Mouse (Mus musculus) embryo, embryonic 11.5 days (tissue): Measurements from ENCODE around the gene Csnk2a1.
A peak's percentile ranks its signal among the peaks of the same experiment; 100 is the strongest.
"Not testable (repeated sequence)": the region's sequence is repeated elsewhere in the genome, so short reads cannot be mapped to it uniquely, and the experiment has no call there.

Experiments
- DNase-seq: peaks from one replicate; pipeline ENCODE4 v3.0.0-alpha.2; 2012; ENCODE audit warnings: low read depth, low spot score

Csnk2a1 gene

DNA sequence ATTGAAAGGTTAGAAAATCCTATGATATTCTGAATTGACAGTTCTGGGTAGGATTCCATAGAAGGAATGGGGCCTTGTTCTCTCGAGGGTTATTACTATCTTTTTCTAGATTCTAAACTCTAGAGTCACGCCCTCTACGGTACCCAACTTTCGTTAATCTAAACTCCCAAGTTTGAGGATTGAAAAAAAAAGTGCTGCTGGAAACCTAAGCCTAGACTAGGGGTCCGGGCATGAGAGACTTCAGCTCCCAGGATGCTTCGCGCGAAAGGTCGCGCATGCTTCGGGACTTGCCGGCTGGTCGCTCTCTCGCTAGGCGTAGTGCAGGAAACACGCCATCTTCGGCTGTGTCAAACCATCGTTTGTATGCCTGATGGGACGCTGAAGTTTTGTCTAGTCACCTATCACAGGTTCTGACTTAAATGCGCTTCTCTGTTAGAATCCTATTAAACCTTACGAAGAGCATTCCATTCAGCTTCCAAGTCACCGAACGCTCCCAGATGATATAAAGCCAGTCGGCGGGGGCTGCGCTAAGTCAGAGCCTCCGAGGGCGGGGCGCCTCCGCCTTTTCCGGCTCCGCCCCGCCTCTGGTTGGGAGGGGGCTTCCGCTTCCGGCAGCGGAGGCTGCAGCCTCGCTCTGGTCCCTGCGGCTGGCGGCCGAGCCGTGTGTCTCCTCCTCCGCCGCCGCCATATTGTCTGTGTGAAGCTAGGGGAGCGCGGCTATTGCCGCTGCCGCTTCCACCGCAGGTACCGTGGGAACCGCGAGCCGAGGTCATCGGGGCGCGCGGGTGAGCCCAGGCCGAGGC lies at the start of gene Csnk2a1:
TSS of gene Csnk2a1 (plus strand) at position 592 of the 803 bp plus-strand sequence.
- DNase-seq, result peak; percentile 86

- DNase-seq, result no peak
Observed at GRCm38 (mm10) chr2:152177162-152177805, 49.4 kb upstream of the Csnk2a1 start.

DNA sequence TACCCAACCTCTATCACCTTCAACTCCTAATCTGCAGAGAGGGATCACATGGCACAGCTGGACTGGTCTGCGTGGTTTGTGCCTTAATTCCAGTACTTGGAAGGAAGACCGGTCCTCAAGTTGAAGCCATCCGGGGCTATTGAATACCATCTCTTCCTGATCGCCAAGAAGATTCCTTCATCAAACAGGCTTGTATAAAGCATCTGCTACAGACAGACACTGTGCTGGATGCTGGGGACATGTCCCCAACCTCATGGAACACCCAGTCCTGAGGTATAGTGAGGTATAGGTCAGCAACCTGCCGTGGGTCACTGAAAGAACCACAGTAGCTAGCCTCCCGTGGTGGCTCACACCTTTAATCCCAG lies 48.9 kb upstream of the Csnk2a1 start:
- DNase-seq, result no peak

DNA sequence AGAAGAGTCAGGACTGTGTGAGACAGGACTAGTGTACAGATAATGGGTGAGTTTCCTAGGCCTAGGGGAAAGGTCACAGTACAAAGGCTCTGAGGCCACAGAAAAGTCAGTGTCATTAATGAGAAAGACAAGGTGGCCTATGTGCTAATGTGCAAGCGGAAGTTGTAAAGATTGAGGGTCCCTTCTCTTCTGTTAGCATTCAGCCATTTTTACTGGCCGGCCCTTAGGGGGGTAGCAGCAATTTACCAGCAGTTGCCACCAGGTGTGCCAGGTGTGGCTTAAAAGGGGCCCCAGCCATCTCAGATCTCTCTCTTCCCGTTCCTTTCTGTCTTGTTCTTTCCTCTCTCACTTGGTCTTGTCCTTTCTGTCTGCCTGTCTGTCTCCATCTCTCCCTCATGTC lies 48.3 kb upstream of the Csnk2a1 start:
- DNase-seq, result no peak

DNA sequence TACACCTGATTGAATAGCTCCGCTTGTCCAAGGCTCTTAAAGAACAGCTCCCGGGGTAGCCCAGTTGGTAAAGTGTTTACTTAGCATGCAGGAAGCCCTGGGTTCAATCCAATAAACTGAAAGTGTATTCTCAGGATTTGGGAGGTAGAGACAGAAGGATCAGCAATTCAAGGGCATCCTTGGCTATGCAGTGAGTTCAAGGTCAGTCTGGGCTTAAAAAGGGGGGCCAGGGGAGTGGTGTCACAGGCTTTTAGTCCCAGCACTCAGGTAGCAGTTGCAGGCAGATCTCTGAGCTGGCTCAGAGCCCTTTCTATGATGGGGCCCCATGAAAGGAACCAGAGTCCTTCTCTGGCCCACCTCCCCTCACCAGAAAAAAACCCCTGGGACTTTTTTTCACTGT lies 47.3 kb upstream of the Csnk2a1 start:
- no peak for DNase-seq

GRCm38 (mm10) chr2:152180323-152180722 lies 46.3 kb upstream of the Csnk2a1 start:
- no peak for DNase-seq

DNA sequence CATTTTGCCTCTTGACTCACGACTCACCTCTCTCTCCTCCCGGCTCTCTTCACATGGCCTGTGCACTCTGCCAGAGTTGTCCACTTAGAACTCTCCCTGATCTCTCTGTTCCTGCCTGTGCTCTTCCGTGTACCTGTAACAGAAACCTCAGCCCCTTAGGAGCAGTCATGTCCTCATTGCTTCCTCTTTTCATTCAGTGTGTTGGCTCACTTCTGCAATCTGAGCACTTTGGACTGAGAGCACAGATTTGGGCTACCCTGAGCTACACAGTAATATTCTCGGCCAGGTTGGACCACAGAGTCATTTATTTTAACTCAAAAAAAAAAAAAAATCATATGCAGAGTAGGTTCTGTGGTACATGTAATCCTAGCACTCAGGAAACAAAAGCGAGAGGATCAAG lies 39.5 kb upstream of the Csnk2a1 start:
- no peak for DNase-seq

- DNase-seq, result no peak
Observed at GRCm38 (mm10) chr2:152189213-152189612, 37.4 kb upstream of the Csnk2a1 start.

DNA sequence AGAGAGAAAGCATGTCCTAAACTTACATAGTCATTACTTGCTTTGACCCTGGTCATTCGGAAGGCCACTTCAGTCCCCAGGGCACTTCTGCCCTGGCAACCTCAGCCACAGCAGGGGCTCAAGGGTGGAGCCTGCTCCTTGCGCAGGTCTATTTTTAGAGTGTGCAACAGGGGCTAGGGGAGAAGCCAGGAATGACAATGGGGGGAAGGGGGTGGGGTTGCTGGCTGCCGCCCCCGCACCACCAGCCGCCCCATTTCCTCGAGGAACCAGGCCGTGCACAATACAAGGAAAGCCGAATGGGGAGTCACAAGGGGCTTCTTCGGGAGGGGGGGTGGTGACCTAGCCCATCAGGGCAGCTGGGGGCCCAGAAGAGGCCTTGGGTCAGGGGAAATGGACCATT lies 37.0 kb upstream of the Csnk2a1 start:
- no peak for DNase-seq

- no peak for DNase-seq
Observed at GRCm38 (mm10) chr2:152190161-152190560, 36.5 kb upstream of the Csnk2a1 start.

- no peak for DNase-seq
Observed at GRCm38 (mm10) chr2:152192591-152193345, 33.9 kb upstream of the Csnk2a1 start.

DNA sequence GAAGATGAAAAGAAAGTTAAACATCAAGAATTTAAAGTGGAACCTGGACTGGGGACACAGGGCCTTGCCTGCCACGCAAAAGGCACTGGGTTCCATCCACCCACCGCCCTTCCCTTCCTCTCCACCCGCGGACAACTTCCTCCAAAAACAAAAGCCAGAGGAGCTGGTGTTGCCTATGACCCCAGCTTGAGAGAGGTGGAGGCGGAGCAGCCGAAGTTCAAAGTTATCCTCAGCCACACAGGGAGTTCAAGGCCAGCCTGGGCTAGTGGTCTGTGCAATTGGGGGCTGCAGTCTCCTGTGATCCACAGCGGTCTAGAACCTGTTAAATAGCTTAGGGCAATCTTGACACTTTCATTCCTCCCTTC lies 33.3 kb upstream of the Csnk2a1 start:
- no peak for DNase-seq

DNA sequence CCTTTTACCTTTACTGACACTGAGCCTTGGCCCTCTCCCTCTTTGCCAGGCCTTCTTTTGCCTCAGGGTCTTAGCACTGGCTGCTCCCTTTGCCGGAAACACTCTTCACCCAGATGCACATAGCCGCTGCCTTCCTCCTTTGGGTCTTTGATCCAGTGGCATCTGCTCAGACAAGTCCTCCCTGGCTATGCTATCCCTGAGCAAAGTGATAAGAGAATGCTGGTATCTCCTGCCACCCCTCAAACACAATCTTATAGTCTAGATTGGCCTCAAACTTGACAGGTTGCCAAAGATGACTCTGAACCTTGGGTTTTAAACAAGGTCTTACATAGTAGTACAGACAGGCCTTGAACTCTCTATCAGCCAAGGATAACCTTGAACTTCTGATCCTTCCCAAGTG lies 32.1 kb upstream of the Csnk2a1 start:
- no peak for DNase-seq

- DNase-seq, result no peak
Observed at GRCm38 (mm10) chr2:152196896-152197295, 29.7 kb upstream of the Csnk2a1 start.

DNA sequence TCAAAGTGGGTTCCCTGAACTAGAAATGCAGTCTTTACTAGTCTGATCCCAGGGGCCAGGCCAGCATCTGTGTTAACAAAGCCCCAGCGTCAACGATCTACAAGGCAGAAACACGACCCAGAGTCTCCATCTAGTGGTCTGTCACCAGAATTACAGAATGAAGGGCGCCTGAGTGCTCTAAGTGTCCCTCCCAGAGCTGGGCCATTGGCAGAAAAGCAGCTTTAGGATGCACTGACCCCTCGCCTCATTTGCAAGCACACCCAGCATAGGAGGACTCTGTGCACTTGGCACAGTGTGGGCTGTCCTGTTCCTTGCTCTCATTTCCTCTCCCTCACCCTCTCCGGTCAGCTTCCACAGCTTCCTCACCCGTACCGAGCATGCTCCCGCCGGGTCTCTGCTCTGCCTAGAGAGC lies 29.3 kb upstream of the Csnk2a1 start:
- DNase-seq, result peak; percentile 79

DNA sequence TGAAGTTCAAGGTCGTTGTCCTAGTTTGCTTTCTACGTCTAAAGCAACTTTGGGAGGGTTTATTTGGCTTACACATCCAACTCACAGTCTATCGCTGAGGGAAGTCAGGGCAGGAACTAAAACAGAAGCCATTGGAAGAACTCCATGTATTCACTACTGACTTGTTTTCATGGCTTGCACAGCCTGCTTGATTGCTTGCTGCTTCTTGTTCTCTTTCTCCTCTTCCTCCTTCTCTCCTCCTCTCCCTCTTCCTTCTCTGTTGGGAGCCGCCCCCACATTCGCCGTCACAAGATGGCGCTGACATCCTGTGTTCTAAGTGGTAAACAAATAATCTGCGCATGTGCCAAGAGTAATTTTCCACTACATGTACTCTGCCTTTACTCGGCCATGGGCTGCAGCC lies 20.5 kb upstream of the Csnk2a1 start:
- DNase-seq, result not testable (repeated sequence)

DNA sequence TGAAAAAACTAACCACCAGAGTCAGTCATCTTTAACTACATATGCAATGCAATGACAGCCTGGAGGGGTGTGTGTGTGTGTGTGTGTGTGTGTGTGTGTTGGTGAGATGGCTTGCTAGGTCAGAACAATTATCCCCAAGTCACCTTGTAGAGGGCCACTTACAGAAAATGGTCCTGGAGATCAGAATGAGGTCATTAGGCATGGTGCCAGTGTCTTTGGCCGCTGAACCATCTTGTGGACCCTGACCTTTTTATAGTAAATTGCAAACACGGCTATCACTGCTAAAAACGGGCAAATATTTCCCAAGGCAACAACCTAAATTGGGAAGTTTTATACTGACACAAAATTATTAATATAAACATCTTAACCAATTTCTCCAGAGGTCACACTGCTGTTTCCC lies 14.8 kb upstream of the Csnk2a1 start:
- DNase-seq, result no peak

DNA sequence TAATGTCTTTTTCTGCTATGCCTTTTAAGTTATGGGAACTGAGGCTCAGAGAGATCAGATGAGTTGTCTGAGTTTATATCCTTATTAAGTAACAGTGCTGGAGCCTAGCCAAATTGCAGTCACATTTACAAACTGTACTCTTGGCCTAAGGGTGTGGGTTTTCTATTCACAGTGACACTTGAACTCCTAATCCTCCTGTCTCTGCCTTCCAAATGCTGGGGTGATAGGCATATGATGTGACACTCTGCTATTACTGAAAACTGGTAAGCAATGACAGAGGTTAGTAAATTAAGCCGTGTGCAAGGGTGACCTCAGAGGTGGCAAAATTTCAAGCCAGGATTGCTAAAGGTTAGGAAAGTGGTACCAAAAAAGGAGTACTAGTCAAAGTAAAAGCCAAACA lies 9.7 kb upstream of the Csnk2a1 start:
- no peak for DNase-seq

- DNase-seq, result no peak
Observed at GRCm38 (mm10) chr2:152223521-152224300, 2.9 kb upstream of the Csnk2a1 start.

DNA sequence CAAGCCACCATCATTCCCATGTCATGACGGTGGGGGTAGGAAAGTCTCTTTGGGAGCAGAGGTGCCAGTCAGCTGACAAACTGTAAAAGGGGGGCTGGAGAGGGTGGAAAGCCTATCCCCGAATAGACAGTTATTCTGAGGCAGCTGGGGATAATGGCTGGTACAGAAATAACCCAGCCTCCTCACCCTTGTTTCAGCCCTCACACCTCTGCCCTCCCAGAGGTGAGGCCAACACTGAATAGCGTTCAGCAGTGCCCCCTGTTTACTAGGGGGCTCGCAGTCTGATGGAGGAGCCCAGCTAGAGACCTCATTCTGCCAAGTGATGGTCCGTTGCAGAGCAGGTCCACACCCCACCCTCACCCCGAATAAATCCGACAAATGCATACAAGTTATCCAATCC lies 1.1 kb upstream of the Csnk2a1 start:
- DNase-seq, result no peak

GRCm38 (mm10) chr2:152227051-152227481 lies 427 bp downstream of the Csnk2a1 start:
- DNase-seq, result peak; percentile 50

- DNase-seq, result no peak
Observed at GRCm38 (mm10) chr2:152230046-152230445, 3.4 kb downstream of the Csnk2a1 start.
